Mouse (Mus musculus) left cerebral cortex, adult 2 months (tissue): ENCODE measurements at regions not wholly inside any gene's neighbourhood (a gene's known extent, or its start where the extent isn't known, plus 50 kb on each side); places are given as distances from the start of the nearest gene placed in this dataset.

Experiments used
- DNase-seq, 2 experiments: peaks; one replicate each; pipeline ENCODE4 v3.0.0; 2021 to 2022; ENCODE audit warnings: low spot score in 2 of 2, mixed read lengths in 1 of 2; ENCODE audit errors: extremely low spot score in 1 of 2
- H3K27ac ChIP-seq: fragments of 200-600 bp; 2 replicates; pipeline ENCODE4 v1.8.1; 2022
- H3K4me3 ChIP-seq: fragments of 200-600 bp; 2 replicates; pipeline ENCODE4 v1.8.1; 2022
- CTCF ChIP-seq: fragments of 200-600 bp; IDR thresholded peaks from 2 replicates; pipeline ENCODE4 v1.8.1; 2022; ENCODE audit warnings: antibody characterized with exemption, mild to moderate bottlenecking, moderate library complexity
- intact Hi-C: fragments of 180-260 bp; cut with DNase I; formaldehyde crosslinking; loops from one replicate; pipeline ENCODE4 v1.15.1; 2025

DNA sequence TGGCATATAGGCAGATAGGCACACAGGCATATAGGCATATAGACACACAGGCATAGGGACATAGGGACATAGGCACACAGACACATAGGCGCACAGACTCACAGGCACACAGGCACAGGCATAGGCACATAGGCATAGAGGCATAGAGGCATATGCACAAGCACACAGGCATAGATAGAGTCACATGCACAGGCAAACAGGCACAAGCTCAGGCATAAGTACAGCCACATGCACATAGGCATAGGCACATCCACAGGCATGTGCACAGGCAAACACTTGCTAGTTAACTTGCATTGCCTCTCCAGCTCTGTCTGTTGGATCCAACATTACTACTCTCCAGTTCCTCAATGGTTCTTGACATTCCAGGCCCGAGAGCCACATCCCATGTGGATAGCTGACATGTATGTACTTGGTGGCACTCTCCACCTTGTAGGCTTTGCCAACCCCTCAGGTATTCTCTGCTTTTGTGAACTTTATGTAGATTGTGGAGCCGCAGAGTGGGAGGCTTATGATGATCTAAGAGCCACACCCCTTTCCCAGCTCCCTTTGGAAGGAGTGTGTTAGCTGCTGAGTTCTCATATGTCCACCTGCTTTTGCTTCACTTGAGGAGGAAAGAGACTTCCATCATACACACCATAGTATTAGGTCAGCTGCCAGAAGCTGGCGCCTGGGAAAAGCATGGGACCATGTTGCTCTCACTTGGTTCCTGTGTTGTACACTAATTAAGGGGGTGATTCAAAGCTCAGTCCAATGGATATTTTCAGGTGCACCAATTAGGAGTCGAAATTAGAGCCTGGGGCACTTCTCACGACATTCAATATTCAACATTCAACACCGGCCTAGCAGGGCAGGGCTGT, 192.7 kb upstream of the Hhip start:
- no peak overlapping the region for H3K27ac ChIP-seq
- no peak for TF ChIP-seq CTCF
- no peak overlapping the region for H3K4me3 ChIP-seq
- DNase-seq, result no peak
- intact Hi-C loops, result no loop called here

DNA sequence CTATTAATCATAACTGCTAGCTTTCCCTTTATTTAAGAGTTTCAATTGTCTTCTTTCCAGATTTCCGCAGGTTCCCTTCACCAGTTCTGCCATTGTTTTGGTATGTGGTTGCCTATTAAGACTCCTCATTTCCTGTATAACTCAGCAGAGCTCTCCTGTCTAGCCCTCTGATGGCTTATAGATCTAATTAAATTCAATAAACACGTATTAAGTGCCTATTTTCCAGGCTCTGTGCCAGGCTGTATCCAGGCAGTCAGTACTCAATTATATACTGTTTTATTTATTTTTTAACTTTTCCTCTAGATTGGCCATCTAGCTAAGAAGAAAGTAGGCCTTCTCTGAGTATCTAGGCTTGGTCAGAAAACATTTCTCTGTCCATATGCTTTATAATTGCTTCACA, 192.0 kb upstream of the Hhip start:
- no peak for TF ChIP-seq CTCF
- no peak overlapping the region for H3K4me3 ChIP-seq
- H3K27ac ChIP-seq, result no peak overlapping the region
- intact Hi-C loops, result no loop called here
- no peak for DNase-seq

DNA sequence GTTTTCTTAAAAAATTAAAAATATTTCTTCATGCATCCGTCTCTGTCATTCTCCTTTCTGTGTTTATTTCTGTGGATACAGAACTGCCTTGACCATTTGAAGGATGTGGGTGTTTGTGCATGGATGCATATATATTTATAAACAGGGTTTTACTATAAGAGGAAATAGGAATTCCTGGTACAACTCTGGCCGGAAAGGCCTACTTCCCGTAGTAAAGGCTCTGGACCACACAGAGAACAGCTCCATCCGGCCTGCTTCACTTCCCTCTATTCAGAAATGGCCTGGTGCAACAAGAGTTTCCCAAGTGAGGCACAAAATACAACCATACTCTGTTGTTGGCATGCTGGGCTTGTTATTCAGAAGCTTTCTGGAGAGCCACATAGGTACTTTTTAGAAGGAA, 182.1 kb upstream of the Hhip start:
- no peak for DNase-seq
- Histone ChIP-seq H3K4me3 (no peak overlapping the region), H3K27ac (no peak overlapping the region)
- intact Hi-C loops, result no loop called here
- TF ChIP-seq CTCF, result no peak

DNA sequence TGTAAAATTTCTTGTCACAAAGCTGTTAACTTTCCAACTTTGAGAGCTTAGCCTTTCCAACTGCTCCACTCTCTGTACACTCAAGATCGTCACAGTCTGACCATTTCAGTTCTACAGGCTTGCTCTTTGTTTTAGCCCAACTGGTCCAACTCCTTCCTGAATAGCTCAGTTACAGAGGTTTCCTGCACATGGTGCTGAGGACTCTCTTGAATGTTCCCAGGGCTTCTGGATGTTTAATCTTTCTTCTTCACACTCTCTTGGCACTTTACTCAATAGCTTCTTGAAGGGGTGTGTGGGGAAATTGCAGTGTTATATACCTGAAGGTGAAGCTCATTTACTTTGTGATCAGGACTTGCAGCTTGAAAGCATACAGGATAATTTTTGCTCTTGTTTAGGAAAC, 152.6 kb upstream of the Hhip start:
- intact Hi-C loops, result no loop called here
- DNase-seq, result no peak
- H3K27ac ChIP-seq, result no peak overlapping the region
- no peak overlapping the region for H3K4me3 ChIP-seq
- no peak for TF ChIP-seq CTCF

- Histone ChIP-seq H3K27ac (no peak overlapping the region), H3K4me3 (no peak overlapping the region)
- TF ChIP-seq CTCF, result no peak
- no peak for DNase-seq
- intact Hi-C loops, result no loop called here
Measured at GRCm38 (mm10) chr8:80204678-80205654, 147.2 kb upstream of the Hhip start.

DNA sequence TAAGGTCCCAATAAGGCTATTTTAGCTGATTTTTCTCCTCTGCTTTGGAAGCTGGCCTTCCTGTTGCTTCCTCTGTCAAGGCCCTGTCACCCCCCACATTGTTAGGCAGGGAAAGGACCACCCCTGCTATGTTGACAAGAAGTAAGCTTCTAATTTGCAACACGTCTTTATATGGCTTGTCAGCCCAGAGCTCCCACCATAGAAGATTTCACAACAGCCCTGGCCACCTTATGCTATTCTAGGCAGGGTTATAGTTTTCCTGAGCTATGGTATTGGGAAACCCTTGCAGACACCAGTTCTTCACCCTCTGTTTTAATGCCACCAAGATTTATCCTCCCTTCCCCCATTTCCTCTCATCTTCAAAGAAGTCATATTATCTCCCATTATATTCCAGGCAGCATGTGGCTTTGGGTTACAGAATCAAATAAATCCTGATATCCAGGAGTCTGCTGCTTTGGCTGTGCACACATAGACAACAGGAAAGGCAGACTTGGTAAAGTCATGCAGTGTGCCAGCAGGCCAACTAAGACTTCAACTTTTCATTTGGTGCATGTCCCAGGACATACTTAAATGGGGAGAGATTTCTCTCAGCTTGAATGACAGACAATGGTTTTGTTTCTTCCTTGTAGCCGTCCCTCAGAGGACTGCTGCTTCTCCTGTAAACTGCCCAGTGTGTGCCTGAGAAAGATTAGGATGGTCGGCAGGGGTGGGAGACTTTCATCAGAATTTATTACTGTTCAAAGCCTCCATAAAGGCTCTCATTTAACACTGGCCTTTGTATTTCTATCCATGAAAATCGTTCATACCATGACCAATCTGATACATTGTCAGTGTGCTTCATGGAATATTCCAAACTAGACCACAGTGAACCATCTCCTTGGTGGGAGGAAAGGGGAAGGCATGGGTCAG, 146.2 kb upstream of the Hhip start:
- DNase-seq, result no peak
- Histone ChIP-seq H3K27ac (no peak overlapping the region), H3K4me3 (no peak overlapping the region)
- no peak for TF ChIP-seq CTCF
- intact Hi-C loops, result no loop called here

DNA sequence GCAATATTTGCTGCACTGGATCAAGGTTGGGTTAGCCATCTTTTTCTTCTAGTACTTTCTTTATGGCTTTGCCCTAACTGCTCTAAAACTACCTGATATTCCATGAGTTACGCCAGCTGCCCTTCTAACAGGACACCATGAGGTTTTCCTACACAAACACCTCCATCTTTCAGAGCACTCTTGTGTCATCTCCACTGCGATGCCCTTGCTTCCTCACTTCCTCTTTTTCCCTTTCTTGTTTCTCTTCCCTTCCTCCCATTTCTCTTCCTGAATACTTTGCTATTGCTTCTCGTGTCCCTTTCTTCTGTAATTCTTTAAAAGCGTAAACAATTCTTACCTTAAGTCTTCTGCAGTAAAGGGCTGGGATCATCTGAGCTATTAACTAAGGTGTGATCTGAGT, 139.9 kb upstream of the Hhip start:
- TF ChIP-seq CTCF, result no peak
- intact Hi-C loops, result no loop called here
- no peak for DNase-seq

GRCm38 (mm10) chr8:80190510-80190908, 132.7 kb upstream of the Hhip start:
- no peak overlapping the region for H3K27ac ChIP-seq
- intact Hi-C loops, result no loop called here
- H3K4me3 ChIP-seq, result no peak overlapping the region
- no peak for TF ChIP-seq CTCF
- no peak for DNase-seq

More for the DNA sequence above, 139.9 kb upstream of the Hhip start:
- Histone ChIP-seq H3K4me3 (no peak overlapping the region), H3K27ac (no peak overlapping the region)

- no peak overlapping the region for H3K27ac ChIP-seq
- intact Hi-C loops, result no loop called here
- DNase-seq, result no peak
- no peak for TF ChIP-seq CTCF
- H3K4me3 ChIP-seq, result no peak overlapping the region
Measured at GRCm38 (mm10) chr8:80189797-80190509, 132.1 kb upstream of the Hhip start.

- no peak for DNase-seq
- TF ChIP-seq CTCF, result no peak
- H3K27ac ChIP-seq, result no peak overlapping the region
- H3K4me3 ChIP-seq, result no peak overlapping the region
- intact Hi-C loops, result no loop called here
Measured at GRCm38 (mm10) chr8:80185286-80185685, 127.5 kb upstream of the Hhip start.

GRCm38 (mm10) chr8:80168688-80169087, 110.9 kb upstream of the Hhip start:
- peak; percentile 13 to 17 for DNase-seq
- Histone ChIP-seq H3K4me3 (peak overlapping the region; percentile 35), H3K27ac (peak overlapping the region; percentile 30; the same call in 1 of the 2 replicates)
- no peak for TF ChIP-seq CTCF
- intact Hi-C loops, result no loop called here
